Mouse (Mus musculus) olfactory bulb, adult 2 months (tissue): ENCODE measurements around the gene Pde10a.

Source experiments
- CTCF ChIP-seq: fragments of 200-500 bp; IDR thresholded peaks from 2 replicates; pipeline ENCODE4 v1.5.1; 2012; ENCODE audit warnings: low read depth, mild to moderate bottlenecking, low read length, moderate library complexity; ENCODE audit not compliant: insufficient read depth
- POLR2A ChIP-seq: fragments of 200-500 bp; IDR thresholded peaks from 2 replicates; pipeline ENCODE4 v1.6.1; 2012; ENCODE audit warnings: mild to moderate bottlenecking, low read depth, low read length, moderate library complexity; ENCODE audit not compliant: insufficient read depth

GRCm38 (mm10) chr17:8580360-8580759, 55.2 kb downstream of the Pde10a start:
- TF ChIP-seq CTCF, result no peak
- no peak for TF ChIP-seq POLR2A
